Mouse (Mus musculus) liver, adult 2 months (tissue): Measurements from ENCODE around the gene Mest. TPM values are rescaled to one million over a fixed set of nuclear protein-coding genes. Genes with fewer than 3 reads are reported as not detected.

Source experiments
- DNase-seq: peaks from one replicate; pipeline ENCODE4 v3.0.0-alpha.2; 2011; ENCODE audit warnings: low read depth, low spot score; ENCODE audit errors: extremely low read depth
- H3K27ac ChIP-seq: fragments of 200-500 bp; replicated peaks from 2 replicates; pipeline ENCODE4 v1.5.1; 2012; ENCODE audit warnings: low read depth, mild to moderate bottlenecking, control low read depth, inconsistent platforms, low read length; ENCODE audit not compliant: insufficient read depth
- H3K27me3 ChIP-seq: fragments of 200-500 bp; 2 replicates; pipeline ENCODE4 v1.6.1; 2012; ENCODE audit warnings: mild to moderate bottlenecking, moderate library complexity, low read length, inconsistent platforms; ENCODE audit not compliant: control insufficient read depth, insufficient read depth
- H3K36me3 ChIP-seq: fragments of 200-500 bp; 2 replicates; pipeline ENCODE4 v1.6.1; 2012; ENCODE audit warnings: low read length, inconsistent platforms; ENCODE audit not compliant: control insufficient read depth, insufficient read depth
- H3K4me1 ChIP-seq: fragments of 200-500 bp; 2 replicates; pipeline ENCODE4 v1.6.1; 2011; ENCODE audit warnings: low read length; ENCODE audit not compliant: control insufficient read depth, insufficient read depth
- H3K4me3 ChIP-seq: fragments of 200-500 bp; 2 replicates; pipeline ENCODE4 v1.5.1; 2011; ENCODE audit warnings: low read depth, mild to moderate bottlenecking, control low read depth, low read length, moderate library complexity; ENCODE audit not compliant: insufficient read depth
- H3K79me2 ChIP-seq: fragments of 200-500 bp; 2 replicates; pipeline ENCODE4 v1.6.1; 2012; ENCODE audit warnings: inconsistent platforms, mild to moderate bottlenecking, low read length, moderate library complexity; ENCODE audit not compliant: control insufficient read depth, insufficient read depth
- H3K9ac ChIP-seq: fragments of 200-500 bp; 2 replicates; pipeline ENCODE4 v1.6.1; 2012; ENCODE audit warnings: low read depth, mild to moderate bottlenecking, control low read depth, inconsistent platforms, low read length
- CTCF ChIP-seq: fragments of 200-500 bp; IDR thresholded peaks from 2 replicates; pipeline ENCODE4 v1.5.1; 2011; ENCODE audit warnings: low read depth, low read length, control low read depth
- POLR2A ChIP-seq: fragments of 200-500 bp; IDR thresholded peaks from 2 replicates; pipeline ENCODE4 v1.6.1; 2011; ENCODE audit warnings: low read length, control low read depth; ENCODE audit not compliant: insufficient read depth; ENCODE audit errors: extremely low read depth
- WGBS: fragments of 180-500 bp; shearing (Covaris S2); methylation state at CpG from one replicate; pipeline ENCODE4 v1.1.7; 2018; 5-methylcytosine and 5-hydroxymethylcytosine counted together
- polyA plus RNA-seq: library from polyadenylated mRNA; depleted of rRNA; stranded (reverse); fragments of >200 nt; gene quantifications from 2 replicates; pipeline ENCODE4 v1.2.3, GENCODE M21; 2012
- total RNA-seq: library from RNA; depleted of rRNA; stranded (reverse); fragments of >200 nt; gene quantifications from 2 replicates; pipeline ENCODE4 v1.2.3, GENCODE M21; 2014

Gene Mest
- total and polyA plus RNA-seq, 2 experiments: 1.9 to 7.1 TPM

DNA sequence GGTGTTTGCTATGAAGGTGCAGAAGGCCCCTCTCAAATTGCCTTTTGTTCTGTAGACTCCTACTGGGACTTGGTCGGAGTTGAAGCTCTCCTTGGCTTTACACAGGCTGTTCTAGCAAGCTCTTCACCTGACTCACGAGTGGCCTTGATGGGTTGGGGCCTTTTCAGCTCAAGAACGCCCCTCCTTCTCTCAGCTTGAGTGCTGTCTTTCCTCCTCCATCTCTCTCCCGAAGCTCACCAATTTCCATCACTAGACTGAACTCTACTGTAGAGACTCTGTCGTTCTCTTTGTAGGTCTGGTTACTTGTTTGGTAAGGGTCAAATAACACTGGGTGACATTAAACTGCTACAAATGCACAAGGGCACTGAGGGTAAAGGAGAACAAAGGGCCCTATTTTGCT, 30.5 kb upstream of the Mest start:
- Histone ChIP-seq H3K4me3 (peak overlapping the region; percentile 95), H3K27me3 (no peaks in the 10 kb centered on the region), H3K36me3 (no peaks in the 10 kb centered on the region), H3K4me1 (peaks cover 5% of the 10 kb centered on the region), H3K27ac (peak overlapping the region; percentile 79), H3K79me2 (no peaks in the 10 kb centered on the region), H3K9ac (peak overlapping the region; percentile 87)
- peak; percentile 5 for DNase-seq
- TF ChIP-seq CTCF: no peak
- TF ChIP-seq POLR2A: no peak
- 72% methylated on average over 5 of the region's 5 CpGs for WGBS

DNA sequence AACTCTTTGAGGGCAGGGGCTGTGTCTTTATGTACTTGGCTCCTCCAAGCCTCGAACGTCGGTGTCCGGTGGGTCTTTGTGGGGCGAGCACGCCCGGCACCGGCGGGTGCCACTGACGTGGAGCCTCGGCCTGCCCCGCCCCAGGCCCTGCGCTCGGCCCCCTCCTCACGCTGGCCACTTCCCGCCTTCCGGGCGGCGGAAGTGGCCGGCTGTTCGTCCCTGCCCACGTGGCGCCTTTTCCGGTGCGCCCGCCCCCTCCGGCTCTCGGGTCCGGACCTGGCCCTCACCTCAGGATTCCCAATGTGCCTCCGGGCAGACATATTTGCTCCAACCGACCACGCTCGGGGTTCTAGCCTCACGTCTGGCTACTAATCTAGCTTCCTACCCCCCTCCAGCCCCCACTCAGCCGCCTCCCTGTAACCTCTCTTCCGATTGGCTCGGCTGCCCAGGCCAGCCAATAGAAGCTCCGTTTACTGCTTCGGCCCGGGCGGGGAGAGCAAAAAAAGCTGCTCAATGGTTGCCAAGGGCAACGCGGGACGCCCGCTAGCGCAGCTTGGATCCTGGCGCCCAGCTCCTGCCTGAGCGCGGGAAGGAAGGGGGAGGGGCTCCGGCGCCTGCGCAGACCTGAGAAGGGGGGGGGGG, 29.9 kb upstream of the Mest start, which contains the start of gene Cep41:
Gene Cep41, minus strand, starts transcription at position 400 of the 642 bp plus-strand sequence.
- peak; percentile 74 for DNase-seq
- Histone ChIP-seq H3K4me3 (peak within 1 kb of the TSS; percentile 95), H3K36me3 (no peaks in the 10 kb centered on the region), H3K9ac (peak within 1 kb of the TSS; percentile 87), H3K27me3 (no peaks in the 10 kb centered on the region), H3K27ac (peak within 1 kb of the TSS; percentile 79), H3K4me1 (peaks cover 5% of the 10 kb centered on the region), H3K79me2 (no peaks in the 10 kb centered on the region)
- TF ChIP-seq CTCF (no peak), POLR2A (peak; percentile 40; the same call in 1 of the 2 replicates)
- under 1% methylated on average over 42 of the region's 52 CpGs for WGBS

- H3K27me3 ChIP-seq: no peaks in the 10 kb centered on the region
- H3K4me1 ChIP-seq: peaks cover 5% of the 10 kb centered on the region
- H3K9ac ChIP-seq: no peak overlapping the region
- no peak overlapping the region for H3K4me3 ChIP-seq
- no peaks in the 10 kb centered on the region for H3K36me3 ChIP-seq
- no peak overlapping the region for H3K27ac ChIP-seq
- WGBS: 51% methylated on average over 6 of the region's 6 CpGs
- TF ChIP-seq CTCF (no peak), POLR2A (no peak)
- H3K79me2 ChIP-seq: no peaks in the 10 kb centered on the region
- no peak for DNase-seq
Measured at GRCm38 (mm10) chr6:30694209-30694608, 29.1 kb upstream of the Mest start.

GRCm38 (mm10) chr6:30695124-30695523, 28.2 kb upstream of the Mest start:
- H3K4me3 ChIP-seq: no peak overlapping the region
- no peak for DNase-seq
- no peak for TF ChIP-seq CTCF
- TF ChIP-seq POLR2A: no peak
- peaks cover 7% of the 10 kb centered on the region for H3K4me1 ChIP-seq
- no peaks in the 10 kb centered on the region for H3K36me3 ChIP-seq
- no peak overlapping the region for H3K27ac ChIP-seq
- no peaks in the 10 kb centered on the region for H3K27me3 ChIP-seq
- no peaks in the 10 kb centered on the region for H3K79me2 ChIP-seq
- 90% methylated on average over 8 of the region's 8 CpGs for WGBS
- H3K9ac ChIP-seq: no peak overlapping the region

DNA sequence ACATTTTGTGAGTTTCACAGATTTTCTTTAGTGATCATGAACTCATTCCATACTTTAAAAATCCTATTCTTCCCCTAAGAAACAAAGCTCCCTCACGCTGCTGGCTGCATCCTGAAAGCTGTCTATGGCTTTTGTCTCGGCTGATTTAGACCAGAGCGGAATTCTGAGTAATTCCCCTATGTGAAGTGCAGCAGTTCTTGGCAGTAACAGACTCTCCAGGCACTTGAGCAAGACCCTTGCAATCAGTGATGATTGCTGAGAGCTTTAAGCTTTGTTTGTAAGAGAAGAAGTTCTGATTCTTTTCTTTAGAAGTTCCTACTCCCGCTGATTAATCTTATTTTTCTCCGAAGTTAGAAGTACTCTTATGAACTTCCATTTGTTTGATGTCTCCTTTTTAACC, 25.9 kb upstream of the Mest start:
- H3K4me1 ChIP-seq: peaks cover 8% of the 10 kb centered on the region
- H3K4me3 ChIP-seq: no peak overlapping the region
- no peak for DNase-seq
- whole genome bisulfite sequencing: 74% methylated on average over 5 of the region's 5 CpGs
- no peaks in the 10 kb centered on the region for H3K27me3 ChIP-seq
- H3K27ac ChIP-seq: no peak overlapping the region
- H3K9ac ChIP-seq: no peak overlapping the region
- H3K79me2 ChIP-seq: no peaks in the 10 kb centered on the region
- no peaks in the 10 kb centered on the region for H3K36me3 ChIP-seq
- TF ChIP-seq CTCF: no peak
- no peak for TF ChIP-seq POLR2A

- H3K4me1 ChIP-seq: peaks cover 3% of the 10 kb centered on the region
- TF ChIP-seq CTCF: no peak
- no peak for TF ChIP-seq POLR2A
- H3K4me3 ChIP-seq: no peak overlapping the region
- 94% methylated on average over 4 of the region's 4 CpGs for WGBS
- no peak overlapping the region for H3K9ac ChIP-seq
- H3K36me3 ChIP-seq: no peaks in the 10 kb centered on the region
- no peaks in the 10 kb centered on the region for H3K27me3 ChIP-seq
- H3K79me2 ChIP-seq: no peaks in the 10 kb centered on the region
- DNase-seq: no peak
- H3K27ac ChIP-seq: no peak overlapping the region
Measured at GRCm38 (mm10) chr6:30698036-30698435, 25.3 kb upstream of the Mest start.
